Mouse (Mus musculus): Measurements from ENCODE around the gene Ring1.

DNA sequence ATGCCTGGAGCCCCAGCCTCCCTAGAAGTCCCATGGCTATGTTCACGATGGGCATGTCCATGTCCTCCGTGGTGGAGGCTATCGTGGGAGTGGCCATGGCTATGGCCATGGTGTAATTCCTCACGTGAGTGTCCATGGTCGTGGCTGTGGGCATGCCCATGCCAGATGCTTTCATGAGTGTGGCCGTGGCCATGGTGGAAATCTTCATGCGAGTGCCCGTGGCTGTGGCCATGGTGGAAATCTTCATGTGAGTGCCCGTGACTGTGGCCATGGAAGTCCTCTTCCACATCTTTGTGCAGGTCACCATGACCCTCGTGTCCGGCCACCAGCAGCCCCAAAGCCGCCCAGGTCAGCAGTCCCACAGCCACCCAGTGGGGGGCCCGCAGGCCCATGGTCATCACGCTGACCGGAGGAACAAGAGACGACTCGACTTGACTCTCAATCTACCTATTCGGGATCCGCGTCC, 6.4 kb upstream of the Ring1 start:
- no peak for TF ChIP-seq CTCF (IDR thresholded peaks at IDR 0.05; ENCODE audit: low read depth)
- no peak for TF ChIP-seq EP300 (IDR thresholded peaks at IDR 0.05; ENCODE audit: low read depth)
